Mouse (Mus musculus) intestine, embryonic 16.5 days (tissue): ENCODE measurements around the gene B3gnt3. TPM values are rescaled to one million over a fixed set of nuclear protein-coding genes. Genes with fewer than 3 reads are reported as not detected.
"Not testable (repeated sequence)": the region's sequence is repeated elsewhere in the genome, so short reads cannot be mapped to it uniquely, and the experiment has no call there.

ENCODE experiments used
- ATAC-seq: fragments of 200-750 bp; cut with Nextera tagmentation; 2 replicates; pipeline ENCODE4 v1.8.0; 2017; ENCODE audit warnings: moderate TSS enrichment, moderate library complexity
- H3K27ac ChIP-seq: fragments of 300-500 bp; sonication (generic); 2 replicates; pipeline ENCODE4 v1.5.1; 2014; ENCODE audit warnings: mild to moderate bottlenecking, low read length
- H3K27me3 ChIP-seq: fragments of 300-500 bp; sonication (generic); replicated peaks from 2 replicates; pipeline ENCODE4 v1.6.1; 2014; ENCODE audit warnings: low read length, control low read depth, mixed read lengths; ENCODE audit not compliant: control insufficient read depth, insufficient read depth
- H3K36me3 ChIP-seq: fragments of 300-500 bp; sonication (generic); 2 replicates; pipeline ENCODE4 v1.6.1; 2014; ENCODE audit warnings: low read length, control low read depth; ENCODE audit not compliant: control insufficient read depth, insufficient read depth
- H3K4me1 ChIP-seq: fragments of 300-500 bp; sonication (generic); 2 replicates; pipeline ENCODE4 v1.6.1; 2014; ENCODE audit warnings: low read length, control low read depth, mixed read lengths; ENCODE audit not compliant: control insufficient read depth, insufficient read depth
- H3K4me2 ChIP-seq: fragments of 300-500 bp; sonication (generic); 2 replicates; pipeline ENCODE4 v1.6.1; 2014; ENCODE audit warnings: low read depth, low read length, control low read depth
- H3K4me3 ChIP-seq: fragments of 300-500 bp; sonication (generic); 2 replicates; pipeline ENCODE4 v1.5.1; 2014; ENCODE audit warnings: mild to moderate bottlenecking, low read length
- H3K9ac ChIP-seq: fragments of 300-500 bp; sonication (generic); 2 replicates; pipeline ENCODE4 v1.6.1; 2014; ENCODE audit warnings: low read depth, low read length
- H3K9me3 ChIP-seq: fragments of 300-500 bp; sonication (generic); 2 replicates; pipeline ENCODE4 v1.6.1; 2016; ENCODE audit warnings: low read length, control low read depth; ENCODE audit not compliant: control insufficient read depth
- WGBS: fragments of 180-500 bp; shearing (Covaris S2); extraction: QIAGEN DNeasy Blood & Tissue Kit; methylation state at CpG from one replicate; pipeline ENCODE4 v1.1.7; 2014; 5-methylcytosine and 5-hydroxymethylcytosine counted together
- polyA plus RNA-seq: library from polyadenylated mRNA; unstranded; fragments of >200 nt; fragmentation: Nextera tagmentation; extraction: Ambion mirVana; gene quantifications from 2 replicates; pipeline ENCODE4 v1.2.1, GENCODE M21; 2015

The B3gnt3 gene
- polyA plus RNA-seq, result 19.2 and 20.9 TPM in 2 replicates

GRCm38 (mm10) chr8:71701414-71702086, at the start of gene B3gnt3:
Gene B3gnt3, minus strand, starts transcription at chr8:71701789.
- H3K27ac ChIP-seq, result peak within 1 kb of the TSS; percentile 82
- ATAC-seq, result peak; percentile 78
- 10% methylated on average over 31 of the region's 34 CpGs for WGBS

GRCm38 (mm10) chr8:71749321-71750075, 47.9 kb upstream of the B3gnt3 start:
- not testable (repeated sequence) for H3K4me1 ChIP-seq, H3K9me3 ChIP-seq, H3K4me3 ChIP-seq, H3K27ac ChIP-seq, H3K36me3 ChIP-seq, H3K27me3 ChIP-seq, H3K4me2 ChIP-seq, ATAC-seq, H3K9ac ChIP-seq
- 81% methylated on average over 6 of the region's 6 CpGs for WGBS

More at GRCm38 (mm10) chr8:71701414-71702086, at the start of gene B3gnt3:
- peak within 1 kb of the TSS; percentile 54 for H3K4me2 ChIP-seq
- H3K4me1 ChIP-seq, result peaks cover 13% of the 10 kb centered on the region; the same call in 1 of the 2 replicates
- H3K36me3 ChIP-seq, result no peaks in the 10 kb centered on the region
- H3K27me3 ChIP-seq, result peaks cover 11% of the 10 kb centered on the region; the same call in 1 of the 2 replicates
- H3K4me3 ChIP-seq, result peak within 1 kb of the TSS; percentile 57
- H3K9me3 ChIP-seq, result no peaks in the 10 kb centered on the region
- H3K9ac ChIP-seq, result peak within 1 kb of the TSS; percentile 59

GRCm38 (mm10) chr8:71747082-71747481, 45.5 kb upstream of the B3gnt3 start:
- H3K9me3 ChIP-seq, H3K27me3 ChIP-seq, H3K36me3 ChIP-seq, H3K4me3 ChIP-seq, ATAC-seq, H3K4me2 ChIP-seq, H3K27ac ChIP-seq, H3K4me1 ChIP-seq, H3K9ac ChIP-seq: not testable (repeated sequence)

- no peak for ATAC-seq
- Histone ChIP-seq H3K4me1 (peaks cover 3% of the 10 kb centered on the region; the same call in 1 of the 2 replicates), H3K4me2 (no peak overlapping the region), H3K36me3 (no peaks in the 10 kb centered on the region), H3K9me3 (peaks cover 4% of the 10 kb centered on the region; the same call in 1 of the 2 replicates), H3K9ac (no peak overlapping the region), H3K4me3 (no peak overlapping the region), H3K27ac (no peak overlapping the region), H3K27me3 (no peaks in the 10 kb centered on the region)
- WGBS, result 86% methylated on average over 1 of the region's 1 CpGs
Measured at GRCm38 (mm10) chr8:71745322-71745721, 43.7 kb upstream of the B3gnt3 start.

- H3K9me3 ChIP-seq, result no peaks in the 10 kb centered on the region
- H3K4me1 ChIP-seq, result peaks cover 3% of the 10 kb centered on the region; the same call in 1 of the 2 replicates
- no peaks in the 10 kb centered on the region for H3K27me3 ChIP-seq
- no peak overlapping the region for H3K4me2 ChIP-seq
- H3K4me3 ChIP-seq, result no peak overlapping the region
- no peak overlapping the region for H3K9ac ChIP-seq
- no peaks in the 10 kb centered on the region for H3K36me3 ChIP-seq
- ATAC-seq, result no peak
- H3K27ac ChIP-seq, result no peak overlapping the region
- whole genome bisulfite sequencing, result 71% methylated on average over 2 of the region's 2 CpGs
Measured at GRCm38 (mm10) chr8:71742783-71743182, 41.2 kb upstream of the B3gnt3 start.

- no peaks in the 10 kb centered on the region for H3K9me3 ChIP-seq
- peak overlapping the region; percentile 61 for H3K4me2 ChIP-seq
- peaks cover 3% of the 10 kb centered on the region; the same call in 1 of the 2 replicates for H3K4me1 ChIP-seq
- WGBS, result 4% methylated on average over 19 of the region's 19 CpGs
- peak; percentile 73 for ATAC-seq
- peak overlapping the region; percentile 32 for H3K4me3 ChIP-seq
- no peaks in the 10 kb centered on the region for H3K27me3 ChIP-seq
- no peak overlapping the region for H3K9ac ChIP-seq
- no peaks in the 10 kb centered on the region for H3K36me3 ChIP-seq
- no peak overlapping the region for H3K27ac ChIP-seq
Measured at GRCm38 (mm10) chr8:71741687-71742114, 40.1 kb upstream of the B3gnt3 start.

- no peak for ATAC-seq
Measured at GRCm38 (mm10) chr8:71741226-71741625, 39.6 kb upstream of the B3gnt3 start.

GRCm38 (mm10) chr8:71738316-71738715, 36.7 kb upstream of the B3gnt3 start:
- not testable (repeated sequence) for ATAC-seq, H3K9me3 ChIP-seq, H3K4me1 ChIP-seq, H3K4me3 ChIP-seq, H3K4me2 ChIP-seq, H3K9ac ChIP-seq, H3K27me3 ChIP-seq, H3K36me3 ChIP-seq, H3K27ac ChIP-seq

More at GRCm38 (mm10) chr8:71741226-71741625, 39.6 kb upstream of the B3gnt3 start:
- Histone ChIP-seq H3K27ac (no peak overlapping the region), H3K4me3 (peak overlapping the region; percentile 32; the same call in 1 of the 2 replicates), H3K4me1 (peaks cover 3% of the 10 kb centered on the region; the same call in 1 of the 2 replicates), H3K9ac (no peak overlapping the region), H3K4me2 (peak overlapping the region; percentile 61), H3K27me3 (no peaks in the 10 kb centered on the region), H3K36me3 (no peaks in the 10 kb centered on the region), H3K9me3 (no peaks in the 10 kb centered on the region)
- WGBS, result 29% methylated on average over 3 of the region's 3 CpGs

- Histone ChIP-seq H3K27me3 (no peaks in the 10 kb centered on the region), H3K4me3 (no peak overlapping the region), H3K36me3 (no peaks in the 10 kb centered on the region), H3K27ac (no peak overlapping the region), H3K9ac (no peak overlapping the region), H3K4me1 (peaks cover 6% of the 10 kb centered on the region; the same call in 1 of the 2 replicates), H3K9me3 (no peaks in the 10 kb centered on the region), H3K4me2 (no peak overlapping the region)
- no peak for ATAC-seq
- 55% methylated on average over 3 of the region's 3 CpGs for WGBS
Measured at GRCm38 (mm10) chr8:71731652-71732230, 30.2 kb upstream of the B3gnt3 start.
